Mouse (Mus musculus): ENCODE measurements around the gene Hist1h2bh.

DNA sequence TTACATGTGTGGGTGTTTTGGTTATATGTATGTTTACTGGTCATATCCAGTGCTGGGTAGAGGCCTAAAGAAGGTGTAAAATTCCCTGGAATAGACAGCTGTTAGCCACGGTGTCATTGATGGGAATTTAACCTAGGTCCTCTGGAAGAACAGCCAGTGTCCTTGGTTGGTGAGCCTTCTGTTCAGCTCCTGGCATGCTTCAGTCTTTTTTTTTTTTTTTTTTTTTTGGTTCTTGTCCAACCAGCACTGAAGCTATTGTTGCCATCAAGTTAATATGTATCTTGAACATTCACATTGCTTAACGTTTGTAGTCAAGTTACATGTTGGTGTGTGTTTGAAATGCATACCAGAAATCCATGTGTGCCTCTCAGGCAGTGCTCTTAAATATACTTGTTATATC, 21.3 kb upstream of the Hist1h2bh start:
- no peak for TF ChIP-seq POLR2A (IDR thresholded peaks at IDR 0.05; ENCODE audit: insufficient read length, low read depth)
- TF ChIP-seq POLR2AphosphoS2 (IDR thresholded peaks at IDR 0.05; ENCODE audit: insufficient read length, low read depth), result no peak
- no peak for TF ChIP-seq TCF12 (IDR thresholded peaks at IDR 0.05; ENCODE audit: insufficient read depth, poor library complexity, severe bottlenecking)
- TF ChIP-seq MYOG (IDR thresholded peaks at IDR 0.05; ENCODE audit: control insufficient read depth in 1 of 3, insufficient read depth in 1 of 3, insufficient read length in 2 of 3, low read depth in 2 of 3), result no peak
- no peak for TF ChIP-seq E2F4 (IDR thresholded peaks at IDR 0.05; ENCODE audit: insufficient read depth)

All from myocyte (in vitro differentiated cells).